Mouse (Mus musculus): Measurements from ENCODE around the gene Bmp8a. TPM values are rescaled to one million over a fixed set of nuclear protein-coding genes. Genes with fewer than 3 reads are reported as not detected.
A peak's percentile ranks its signal among the peaks of the same experiment; 100 is the strongest.
"Not testable (repeated sequence)": the region's sequence is repeated elsewhere in the genome, so short reads cannot be mapped to it uniquely, and the experiment has no call there.

Gene Bmp8a
- total RNA-seq, 4 experiments from 2014 or later, result 0.18 to 0.27 TPM; not detected in 2

DNA sequence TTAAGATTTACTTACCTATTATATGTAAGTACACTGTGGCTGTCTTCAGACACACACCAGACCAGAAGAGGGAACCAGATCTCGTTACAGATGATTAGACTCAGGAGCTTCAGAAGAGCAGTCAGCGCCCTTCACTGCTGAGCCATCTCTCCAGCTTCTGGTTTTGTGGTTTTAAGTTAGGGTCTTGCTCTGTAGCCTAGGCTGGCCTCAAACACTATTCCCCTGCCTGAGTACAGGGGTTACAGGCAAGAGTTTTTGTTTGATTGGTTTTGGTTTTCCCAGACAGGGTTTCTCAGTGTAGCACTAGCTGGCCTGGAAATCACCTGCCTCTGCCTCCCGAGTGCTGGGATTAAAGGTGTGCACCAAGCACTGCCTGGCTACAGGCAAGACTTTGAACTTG, 50.7 kb downstream of the Bmp8a start:
- no peak for DNase-seq (ENCODE audit: low spot score in 2 of 2)

DNA sequence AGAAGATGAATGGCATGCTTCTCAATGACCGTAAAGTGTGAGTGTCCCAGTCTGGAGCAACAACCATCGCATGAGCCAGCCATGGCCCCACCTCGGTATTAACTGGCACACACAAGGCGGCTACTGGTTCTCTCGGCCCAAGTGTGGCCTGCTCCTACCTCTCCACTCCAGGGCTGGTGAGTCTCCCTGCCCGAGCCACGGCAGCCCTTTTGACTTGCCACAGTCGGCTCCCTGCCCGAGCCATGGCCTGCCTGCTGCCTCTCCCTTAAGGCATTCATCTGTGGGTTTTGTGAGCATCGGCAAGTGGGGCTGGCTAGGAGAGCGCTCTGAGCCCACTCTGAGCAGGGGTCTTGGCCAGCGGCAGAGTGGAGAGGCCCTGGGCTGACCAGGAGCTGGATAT, 54.0 kb downstream of the Bmp8a start:
- DNase-seq (ENCODE audit: low spot score in 2 of 2), result no peak

DNA sequence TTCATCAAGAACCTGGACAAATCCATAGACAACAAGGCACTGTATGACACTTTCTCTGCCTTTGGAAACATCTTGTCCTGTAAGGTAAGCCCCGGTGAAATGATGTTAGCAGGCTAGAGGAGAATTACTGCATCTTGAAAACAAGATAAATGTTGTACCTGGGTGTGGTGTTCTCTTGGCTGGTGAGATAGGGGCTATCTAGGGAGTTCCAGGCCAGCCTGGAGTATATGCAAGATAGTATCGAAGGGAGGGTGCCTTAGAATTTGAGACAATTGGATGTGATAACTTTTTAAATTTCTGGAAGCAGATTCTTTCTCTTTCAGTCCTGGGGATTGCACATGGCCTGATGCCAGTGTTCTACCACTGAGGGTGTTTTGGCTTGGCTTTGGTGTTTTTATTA, 56.3 kb downstream of the Bmp8a start:
- DNase-seq (ENCODE audit: low spot score in 2 of 2), result no peak

DNA sequence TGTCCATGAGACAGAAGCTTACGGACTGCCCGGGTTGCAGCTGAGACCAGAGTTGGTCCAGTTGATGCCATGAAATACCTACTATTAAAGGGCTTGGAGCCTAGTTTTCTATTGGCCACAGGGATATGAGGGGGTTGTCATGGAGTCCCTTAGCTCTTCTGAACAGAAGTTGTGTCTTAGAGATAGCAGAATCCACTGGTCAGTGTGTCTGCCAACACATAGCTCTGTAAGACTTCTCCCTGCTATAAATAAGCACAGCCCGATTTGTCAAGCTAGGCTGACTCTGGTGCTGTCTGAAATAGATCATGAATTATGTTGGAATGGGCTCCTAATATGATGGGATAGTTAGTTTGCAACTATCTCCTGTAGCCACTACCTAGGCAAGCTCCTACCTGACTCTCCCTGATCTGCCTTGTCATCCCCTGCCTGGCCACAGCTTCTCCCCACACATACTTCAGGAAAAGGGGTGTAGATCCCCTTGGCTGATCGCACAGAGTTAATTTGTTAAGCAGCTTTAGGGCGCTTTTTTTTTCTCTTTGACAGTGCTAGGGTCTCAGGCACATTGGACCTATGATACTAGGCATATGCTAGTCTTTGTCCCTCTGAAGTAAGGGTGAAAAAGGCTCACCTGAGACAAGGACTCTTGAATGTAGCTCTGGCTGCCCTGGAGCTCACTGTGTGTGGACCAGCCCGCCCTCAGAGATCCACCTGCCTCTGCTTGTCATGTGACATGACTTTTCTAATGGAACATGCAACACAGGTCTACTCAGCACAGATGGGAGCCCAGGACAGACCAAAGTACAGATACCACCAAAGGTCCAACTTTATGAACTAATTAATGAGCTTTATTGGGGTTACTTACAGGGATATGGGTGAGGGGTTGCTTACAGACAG, 58.1 kb downstream of the Bmp8a start:
- DNase-seq (ENCODE audit: low spot score in 2 of 2), result no peak

DNA sequence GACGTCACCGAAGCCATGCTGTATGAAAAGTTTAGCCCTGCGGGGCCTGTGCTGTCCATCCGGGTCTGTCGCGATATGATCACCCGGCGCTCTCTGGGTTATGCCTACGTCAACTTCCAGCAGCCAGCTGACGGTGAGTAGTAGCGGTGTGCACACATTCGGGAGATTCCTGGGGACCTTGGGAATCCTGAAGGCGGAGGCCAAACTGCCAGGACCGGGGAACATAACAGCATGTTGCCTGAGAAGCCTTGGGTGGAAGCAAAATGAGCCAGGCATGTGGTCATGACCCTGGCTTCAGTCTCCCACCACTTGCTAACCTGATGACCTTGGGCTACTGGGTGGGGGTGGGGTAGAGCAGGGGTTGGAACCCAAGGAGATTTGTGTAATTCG, 59.4 kb downstream of the Bmp8a start:
- not testable (repeated sequence) for DNase-seq (ENCODE audit: low spot score in 2 of 2)

DNA sequence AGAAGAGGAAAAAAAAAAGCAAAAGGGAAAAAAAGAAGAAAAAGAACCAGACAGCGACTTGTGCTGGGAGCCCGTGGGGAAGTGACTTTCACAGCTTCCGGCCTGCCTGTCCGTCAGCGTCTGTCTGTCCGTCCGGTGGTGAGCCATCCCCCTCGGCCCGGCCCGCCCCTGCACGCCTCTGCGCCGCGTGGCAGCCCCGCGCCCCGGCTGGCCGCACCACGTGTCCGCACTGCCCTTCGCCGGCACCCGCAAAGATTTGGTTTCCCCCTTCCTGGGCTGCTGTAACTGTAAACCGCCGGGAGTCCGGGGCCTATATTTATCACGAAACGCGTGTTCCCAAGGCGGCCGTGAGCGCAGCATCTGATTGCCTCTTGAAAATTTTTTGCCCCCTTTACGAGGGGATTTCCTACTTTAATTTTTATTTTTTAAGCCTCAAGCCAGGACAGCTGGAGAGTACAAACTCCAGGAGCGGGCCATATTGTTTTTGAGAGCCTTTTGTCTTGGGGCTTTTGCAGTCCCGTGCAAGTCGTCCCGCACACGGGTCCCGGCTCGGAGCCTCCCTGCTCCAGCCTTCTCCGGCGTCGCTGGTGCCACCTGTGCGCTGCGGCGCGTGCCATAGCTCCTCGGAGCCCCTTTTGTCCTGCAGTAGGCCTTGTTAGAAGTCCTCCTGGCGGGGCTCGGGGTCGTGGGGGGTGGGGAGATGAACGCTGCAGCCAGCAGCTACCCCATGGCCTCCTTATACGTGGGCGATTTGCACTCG, 60.0 kb downstream of the Bmp8a start:
- DNase-seq (ENCODE audit: low spot score in 2 of 2), result not testable (repeated sequence)

DNA sequence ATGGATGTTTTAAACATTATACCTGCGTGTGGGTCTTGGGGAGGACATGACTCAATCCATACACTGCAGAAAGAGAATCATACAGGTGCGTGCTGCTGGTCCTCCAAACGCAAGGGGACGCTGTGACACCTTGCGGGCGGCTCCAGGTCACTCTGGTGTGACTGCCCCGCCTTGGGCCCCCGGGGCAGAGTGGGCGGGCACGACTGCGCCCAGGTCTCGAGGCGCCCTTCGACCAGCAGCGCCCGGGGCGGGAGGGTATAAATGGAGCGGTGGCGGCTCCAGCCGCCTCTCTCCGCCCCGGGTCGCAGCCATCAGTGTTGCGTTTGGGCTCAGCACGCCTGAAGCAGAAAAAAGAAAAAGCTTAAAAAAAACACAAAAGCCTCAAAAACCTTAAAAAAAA, 60.6 kb downstream of the Bmp8a start:
- peak; percentile 68 to 83 for DNase-seq (ENCODE audit: low spot score in 2 of 2)

DNA sequence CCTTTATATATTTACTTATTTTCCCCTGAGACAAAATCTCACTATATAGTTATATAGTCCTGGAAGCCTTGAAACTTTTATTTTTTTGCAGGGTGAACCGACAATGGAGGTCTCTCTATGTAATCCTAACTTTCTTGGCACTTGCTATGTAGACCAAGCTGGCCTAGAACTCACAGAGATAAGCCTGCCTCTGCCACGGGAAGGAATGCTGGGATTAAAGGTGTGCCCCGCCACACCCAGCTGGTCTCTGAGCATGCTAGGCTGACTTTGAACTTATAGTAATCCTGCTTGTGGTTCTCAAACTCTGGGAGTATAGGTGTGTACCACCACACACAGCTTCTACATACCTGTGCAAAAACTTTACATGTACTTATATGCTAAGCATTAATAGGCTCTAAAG, 62.9 kb downstream of the Bmp8a start:
- DNase-seq (ENCODE audit: low spot score in 2 of 2), result no peak

DNA sequence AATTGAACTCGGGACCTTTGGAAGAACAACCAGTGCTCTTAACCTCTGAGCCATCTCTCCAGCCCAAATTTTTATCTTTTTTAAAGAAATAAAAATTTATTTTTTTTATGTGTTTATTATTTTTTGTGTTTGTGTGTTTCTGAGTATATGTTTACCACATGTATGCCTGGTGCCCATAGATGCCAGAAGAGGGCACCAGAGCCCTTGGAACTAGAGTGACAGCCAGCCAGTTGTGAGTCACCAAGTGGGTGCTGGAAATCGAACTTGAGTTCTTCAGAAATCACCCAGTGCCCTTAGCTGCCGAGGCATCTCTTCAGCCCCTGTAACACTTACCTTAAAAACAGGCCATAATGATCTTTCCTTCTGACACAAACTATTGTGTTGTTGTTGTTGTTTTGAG, 72.0 kb downstream of the Bmp8a start:
- no peak for DNase-seq (ENCODE audit: low spot score in 2 of 2)

Other genes starting within 250 kb of the Bmp8a start
- gene Bmp8b, start 238.1 kb downstream of the Bmp8a start, total RNA-seq (2022), result under 1 TPM in 3 of 4 experiments, not detected in 1; 0.18 to 0.40 (median 0.27) TPM
- under 1 TPM in 2 of 4 experiments, not detected in 2; 0.19 to 0.26 TPM for gene Oxct2b, start 227.0 kb downstream of the Bmp8a start, total RNA-seq (2022)
- gene Ppie, start 203.3 kb downstream of the Bmp8a start, total RNA-seq (2022), result 10 to 100 TPM; 20.0 to 23.1 (median 20.4) TPM
- 100 to 1,000 TPM; 374 to 501 (median 436) TPM for gene Hpcal4, start 160.0 kb downstream of the Bmp8a start, total RNA-seq (2022)
- gene Nt5c1a, start 141.7 kb downstream of the Bmp8a start, total RNA-seq (2022), result 10 to 100 TPM; 14.5 to 16.8 (median 15.6) TPM
- gene Heyl, start 109.7 kb downstream of the Bmp8a start, total RNA-seq (2022), result 1 to 10 TPM; 2.9 to 5.2 (median 3.5) TPM
- gene Pabpc4, start 80.9 kb downstream of the Bmp8a start, total RNA-seq (2022), result 10 to 100 TPM; 40.2 to 45.7 (median 44.2) TPM
- gene Oxct2a, start 19.6 kb downstream of the Bmp8a start, total RNA-seq (2022), result under 1 TPM in 1 of 4 experiments, not detected in 3; 0.26 TPM

Data from layer of hippocampus, adult 8-10 months (tissue).